Mouse (Mus musculus): ENCODE results near the gene Ccdc60. TPM values are rescaled to one million over a fixed set of nuclear protein-coding genes. Genes with fewer than 3 reads are reported as not detected.

Ccdc60 gene
- total RNA-seq, 2 experiments from 2014 or later: 0.23 to 0.27 TPM

DNA sequence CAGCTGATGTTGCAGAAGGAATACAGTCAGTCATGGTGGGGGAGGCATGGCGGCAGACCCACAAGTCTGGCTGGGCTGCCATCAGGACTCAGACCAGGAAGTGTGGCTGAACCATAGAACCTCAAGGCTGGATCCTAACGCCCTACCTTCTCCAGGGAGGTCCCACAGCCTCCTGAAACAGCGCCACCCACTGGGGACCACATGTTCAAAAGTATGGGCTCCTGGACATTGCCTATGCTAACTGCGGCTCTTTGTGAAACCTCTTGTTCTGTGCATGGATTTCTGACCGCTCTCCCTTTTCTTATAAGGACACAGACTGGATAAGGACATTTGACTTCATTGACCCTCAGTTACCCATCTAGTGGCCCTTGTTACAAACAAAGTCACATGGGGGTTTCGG, 64.8 kb downstream of the Ccdc60 start:
- Histone ChIP-seq H3K27ac (no peak overlapping the region), H3K4me3 (no peak overlapping the region)
- DNase-seq (ENCODE audit: extremely low spot score in 1 of 2, low spot score in 2 of 2): no peak
- TF ChIP-seq CTCF (IDR thresholded peaks at IDR 0.05): no peak
- intact Hi-C loops (cut with DNase I): no loop called here

DNA sequence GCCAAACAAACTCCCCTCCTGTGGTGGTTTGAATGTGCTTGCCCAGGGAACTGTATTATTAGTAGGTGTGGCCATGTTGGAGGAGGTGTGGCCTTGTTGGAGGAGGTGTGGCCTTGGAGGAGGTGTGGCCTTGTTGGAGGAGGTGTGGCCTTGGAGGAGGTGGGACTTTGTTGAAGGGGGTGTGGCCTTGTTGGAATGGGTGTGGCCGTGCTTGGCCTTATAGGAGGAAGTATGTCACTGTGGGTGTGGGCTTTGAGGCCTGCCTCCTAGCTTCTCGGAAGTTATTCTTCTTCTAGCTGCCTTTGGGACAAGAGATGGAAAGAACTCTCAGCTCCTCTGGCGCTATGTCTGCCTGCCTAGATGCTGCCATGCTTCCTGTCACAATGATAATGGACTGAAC, 66.9 kb downstream of the Ccdc60 start:
- Histone ChIP-seq H3K4me3 (no peak overlapping the region), H3K27ac (no peak overlapping the region)
- TF ChIP-seq CTCF (IDR thresholded peaks at IDR 0.05): no peak
- intact Hi-C loops (cut with DNase I): no loop called here
- DNase-seq (ENCODE audit: extremely low spot score in 1 of 2, low spot score in 2 of 2): no peak

DNA sequence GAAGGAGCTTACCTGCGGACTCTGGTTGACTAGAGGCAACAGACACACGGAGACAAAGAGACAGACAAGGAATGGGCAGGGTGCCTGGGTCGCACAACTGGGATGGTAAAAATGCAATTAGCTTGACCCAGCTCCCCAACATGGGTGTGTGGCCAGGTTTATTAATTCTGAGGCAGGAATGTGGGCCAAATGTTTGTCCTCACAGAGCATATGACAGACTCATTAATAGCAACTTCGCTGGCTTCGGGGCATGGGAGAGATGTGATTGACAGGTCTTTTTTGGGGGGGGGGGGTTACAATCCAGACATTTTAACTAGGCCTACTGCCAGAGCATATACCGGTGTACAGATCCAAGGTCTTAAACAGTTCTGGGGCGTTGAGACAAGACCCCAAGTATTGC, 69.5 kb downstream of the Ccdc60 start:
- no peak for DNase-seq (ENCODE audit: extremely low spot score in 1 of 2, low spot score in 2 of 2)
- H3K4me3 ChIP-seq: no peak overlapping the region
- intact Hi-C loops (cut with DNase I): no loop called here
- no peak overlapping the region for H3K27ac ChIP-seq
- TF ChIP-seq CTCF (IDR thresholded peaks at IDR 0.05): no peak

DNA sequence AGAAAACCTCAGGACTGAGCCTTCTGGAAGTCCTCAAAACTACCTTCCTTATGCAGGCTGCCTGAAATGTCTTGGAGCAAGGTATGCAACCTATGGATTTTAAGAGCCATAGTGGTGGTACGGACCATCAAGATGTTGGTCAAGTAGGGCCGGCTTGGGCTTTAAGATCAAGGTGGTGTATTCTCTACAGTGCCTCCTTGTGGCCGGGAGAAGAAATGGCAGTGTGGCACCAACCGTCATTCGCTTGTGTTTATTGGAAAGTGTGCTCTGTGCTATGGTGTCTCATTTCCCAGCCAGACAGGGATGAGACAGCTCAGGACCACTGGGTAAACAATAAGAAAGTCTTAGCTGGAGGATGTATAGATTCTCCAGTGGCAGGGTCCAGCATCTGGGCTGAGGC, 76.1 kb downstream of the Ccdc60 start:
- intact Hi-C loops (cut with DNase I): loop anchor here (2.0 kb wide), 1 partner anchor 90 kb away; no protein-coding TSS in a partner anchor
- Histone ChIP-seq H3K4me3 (no peak overlapping the region), H3K27ac (no peak overlapping the region)
- DNase-seq (ENCODE audit: extremely low spot score in 1 of 2, low spot score in 2 of 2): no peak
- TF ChIP-seq CTCF (IDR thresholded peaks at IDR 0.05): peak; percentile 48

DNA sequence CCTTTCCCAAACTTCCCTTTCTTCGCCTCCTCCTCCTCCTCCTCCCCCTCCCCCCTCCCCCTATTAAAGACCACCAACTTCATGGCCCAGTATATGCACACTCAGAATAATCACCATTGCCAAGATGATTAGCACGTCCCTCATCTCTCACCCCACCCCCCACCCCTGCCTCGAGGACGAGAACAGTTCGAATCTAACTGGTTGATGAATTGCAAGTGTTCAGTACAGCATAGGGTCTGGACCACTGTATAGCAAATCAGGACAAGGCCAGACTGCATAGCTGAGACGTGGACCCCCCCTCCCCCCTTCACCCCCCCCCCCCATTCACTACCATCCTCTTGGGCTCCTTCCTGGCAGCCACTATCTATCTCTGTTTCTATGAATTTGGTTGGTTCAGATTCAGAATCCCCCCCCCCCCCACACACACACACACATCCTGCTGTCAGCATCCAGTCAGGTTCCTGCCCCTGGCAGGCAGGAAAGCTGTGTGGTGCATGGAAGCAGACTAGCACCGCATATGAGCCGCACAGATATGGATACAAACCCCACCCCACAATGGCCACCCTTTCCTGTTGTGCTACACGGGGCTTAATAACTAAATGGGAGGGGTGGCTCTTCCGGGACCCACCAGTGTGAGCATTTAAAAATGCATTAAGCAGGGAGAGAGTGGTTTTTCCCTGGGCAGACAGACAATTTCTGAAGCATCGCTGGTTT, 79.2 kb downstream of the Ccdc60 start:
- TF ChIP-seq CTCF (IDR thresholded peaks at IDR 0.05): no peak
- H3K27ac ChIP-seq: no peak overlapping the region
- intact Hi-C loops (cut with DNase I): no loop called here

DNA sequence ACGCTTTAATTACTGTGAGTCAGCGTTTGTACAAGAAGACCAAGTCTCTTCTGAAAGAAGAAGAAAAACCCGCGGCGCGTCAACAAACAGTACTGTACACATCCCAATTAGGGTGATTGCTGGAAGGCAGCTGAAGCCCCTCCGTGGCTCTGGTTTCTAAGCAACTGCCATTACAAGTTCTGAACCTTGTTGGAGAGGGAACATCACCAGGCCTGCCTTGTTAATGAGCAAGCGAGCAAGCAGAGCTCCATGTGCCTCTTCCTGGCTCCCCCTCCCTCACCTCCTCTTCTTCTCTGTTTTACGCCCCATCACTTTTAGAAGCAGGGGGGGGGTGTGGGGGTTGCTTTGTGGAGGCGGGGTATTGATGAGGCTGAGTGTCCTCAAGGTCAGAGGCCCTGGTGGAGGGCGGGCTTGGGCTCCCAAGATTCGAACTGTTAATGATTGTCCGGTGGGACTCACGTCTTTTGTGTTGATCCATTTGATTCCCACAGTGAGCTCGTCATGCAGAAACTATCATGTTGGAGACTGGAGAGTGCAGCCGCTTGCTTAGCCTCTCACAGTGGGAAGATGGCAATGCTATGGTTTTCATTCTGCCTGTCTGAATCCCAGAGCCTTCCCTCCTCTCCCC, 79.9 kb downstream of the Ccdc60 start:
- no peak for TF ChIP-seq CTCF (IDR thresholded peaks at IDR 0.05)
- peak; percentile 14 to 36 for DNase-seq (ENCODE audit: extremely low spot score in 1 of 2, low spot score in 2 of 2)
- H3K27ac ChIP-seq: no peak overlapping the region

More for the DNA sequence above, 79.2 kb downstream of the Ccdc60 start:
- DNase-seq (ENCODE audit: extremely low spot score in 1 of 2, low spot score in 2 of 2): no peak
- no peak overlapping the region for H3K4me3 ChIP-seq

DNA sequence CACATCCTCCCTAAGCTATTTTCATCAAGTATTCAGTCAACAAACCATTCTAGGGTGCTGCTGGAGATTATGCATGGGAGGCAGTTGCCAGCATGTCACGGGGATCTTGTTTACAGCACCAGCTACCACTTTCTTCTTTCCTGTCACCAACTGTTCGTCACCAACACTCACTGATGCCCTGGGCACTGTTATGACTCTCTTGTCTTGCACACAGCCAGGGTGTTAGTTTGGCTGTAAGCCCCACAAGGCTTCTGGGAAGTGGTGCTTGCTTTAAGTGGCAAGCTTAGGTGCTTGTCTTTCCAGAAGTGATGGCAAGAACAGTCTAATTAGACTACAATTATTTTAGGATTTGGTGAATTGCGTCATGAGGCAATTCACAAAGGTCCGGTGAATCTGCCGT, 86.1 kb downstream of the Ccdc60 start:
- no peak for TF ChIP-seq CTCF (IDR thresholded peaks at IDR 0.05)
- intact Hi-C loops (cut with DNase I): no loop called here
- Histone ChIP-seq H3K27ac (no peak overlapping the region), H3K4me3 (no peak overlapping the region)
- DNase-seq (ENCODE audit: extremely low spot score in 1 of 2, low spot score in 2 of 2): no peak

More for the DNA sequence above, 79.9 kb downstream of the Ccdc60 start:
- intact Hi-C loops (cut with DNase I): no loop called here
- no peak overlapping the region for H3K4me3 ChIP-seq

DNA sequence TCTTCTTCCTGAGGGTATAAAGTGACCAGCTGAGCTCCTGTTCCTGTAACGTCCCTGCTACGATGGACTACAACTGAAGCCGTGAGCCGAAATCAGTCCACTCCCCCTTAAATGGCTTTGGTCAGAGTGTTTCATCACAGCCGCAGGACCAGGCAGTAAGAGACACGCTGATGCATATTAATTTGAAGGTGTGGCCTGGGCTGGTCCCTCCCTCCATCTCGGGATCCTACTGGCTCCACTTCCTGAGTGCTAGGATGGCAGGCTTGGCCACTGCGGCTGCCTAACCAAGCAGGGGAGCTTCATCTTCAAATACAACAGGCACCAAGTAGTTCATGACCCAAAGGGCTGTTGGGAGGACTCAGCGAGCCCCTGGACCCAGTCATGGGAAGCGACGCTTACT, 94.3 kb downstream of the Ccdc60 start:
- TF ChIP-seq CTCF (IDR thresholded peaks at IDR 0.05): no peak
- no peak overlapping the region for H3K4me3 ChIP-seq
- intact Hi-C loops (cut with DNase I): no loop called here
- DNase-seq (ENCODE audit: extremely low spot score in 1 of 2, low spot score in 2 of 2): no peak
- no peak overlapping the region for H3K27ac ChIP-seq

DNA sequence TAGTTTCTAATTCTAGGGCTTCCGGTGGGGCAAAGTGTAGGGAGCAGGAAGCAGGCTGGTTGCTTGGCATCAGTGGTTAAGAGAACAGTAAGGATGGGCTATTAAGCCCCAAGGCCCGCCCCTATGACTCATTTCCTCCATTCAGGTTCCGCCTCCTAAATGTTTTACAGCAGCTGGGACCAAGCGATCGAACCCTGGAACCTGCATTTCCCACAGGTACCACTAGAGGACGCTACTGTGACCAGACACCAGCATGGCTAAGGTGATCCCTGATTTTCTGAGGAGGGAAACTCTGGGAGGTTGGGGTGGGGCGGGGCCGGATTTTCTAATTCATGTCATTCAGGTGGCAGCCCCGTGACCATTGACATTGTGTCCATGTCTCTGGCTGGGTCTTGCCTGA, 96.1 kb downstream of the Ccdc60 start:
- DNase-seq (ENCODE audit: extremely low spot score in 1 of 2, low spot score in 2 of 2): no peak
- peak; percentile 2; the same call in 1 of the 2 replicates for TF ChIP-seq CTCF (IDR thresholded peaks at IDR 0.05)
- H3K4me3 ChIP-seq: no peak overlapping the region
- no peak overlapping the region for H3K27ac ChIP-seq
- intact Hi-C loops (cut with DNase I): no loop called here

DNA sequence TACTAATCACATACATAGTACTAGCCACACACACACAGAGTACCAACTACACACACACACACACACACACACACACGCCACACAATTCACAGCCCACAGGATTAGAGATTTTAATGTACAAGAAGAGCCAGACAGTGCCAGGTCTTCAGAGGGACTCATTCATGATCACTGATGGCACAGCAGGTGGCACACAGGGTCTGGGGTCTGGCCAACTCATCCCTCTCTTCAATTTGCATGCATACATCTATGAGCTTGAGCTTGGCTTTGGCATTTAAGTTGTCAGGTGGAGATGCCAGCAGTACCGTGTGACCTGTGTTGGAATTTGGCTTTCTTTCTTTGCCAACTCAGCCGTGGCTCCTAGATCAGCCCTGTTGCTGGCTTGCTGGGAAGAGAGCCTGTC, 97.2 kb downstream of the Ccdc60 start:
- TF ChIP-seq CTCF (IDR thresholded peaks at IDR 0.05): no peak
- no peak overlapping the region for H3K27ac ChIP-seq

DNA sequence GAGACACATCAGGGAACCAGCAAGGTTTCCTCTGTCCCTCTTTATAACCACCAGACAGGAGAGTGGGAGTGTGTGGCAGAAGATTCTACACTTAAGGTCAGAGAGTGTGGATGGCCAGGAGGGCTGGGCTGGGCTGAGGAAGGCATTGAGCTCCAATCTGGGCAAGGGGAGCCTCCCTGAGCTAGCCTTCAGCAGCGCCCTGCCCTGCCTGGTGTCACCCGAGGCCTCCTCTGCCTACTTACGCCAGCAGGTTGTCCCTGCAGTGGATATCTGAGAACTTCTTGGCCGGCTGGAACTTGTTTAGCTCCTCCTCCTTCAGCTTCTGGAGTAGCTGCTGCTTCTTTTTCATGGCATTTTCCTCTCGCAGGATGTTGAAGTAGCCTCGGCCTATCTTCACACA, 99.0 kb downstream of the Ccdc60 start:
- H3K4me3 ChIP-seq: no peak overlapping the region
- intact Hi-C loops (cut with DNase I): no loop called here

More for the DNA sequence above, 97.2 kb downstream of the Ccdc60 start:
- intact Hi-C loops (cut with DNase I): no loop called here
- H3K4me3 ChIP-seq: no peak overlapping the region
- no peak for DNase-seq (ENCODE audit: extremely low spot score in 1 of 2, low spot score in 2 of 2)

DNA sequence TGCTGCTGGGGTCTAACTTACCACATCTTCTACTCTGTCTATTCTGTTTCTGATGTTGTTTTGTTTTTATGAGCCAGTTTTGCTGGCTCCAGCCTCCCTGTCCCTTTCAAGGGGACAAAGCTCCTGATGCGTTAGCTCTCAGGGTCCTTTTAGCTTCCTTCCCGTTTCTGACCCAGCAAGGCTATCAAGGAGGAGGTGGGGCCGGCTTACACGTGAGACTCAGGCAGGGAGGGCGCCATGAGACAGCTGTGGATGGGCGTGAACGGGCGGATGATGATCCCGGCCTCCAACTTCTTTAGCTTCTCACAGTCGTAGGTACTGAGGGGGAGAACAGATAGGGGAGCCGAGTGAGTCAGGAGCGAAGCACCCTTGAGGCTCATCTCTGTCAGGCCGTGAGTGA, 108.2 kb downstream of the Ccdc60 start:
- H3K27ac ChIP-seq: no peak overlapping the region
- no peak for DNase-seq (ENCODE audit: extremely low spot score in 1 of 2, low spot score in 2 of 2)
- no peak for TF ChIP-seq CTCF (IDR thresholded peaks at IDR 0.05)
- H3K4me3 ChIP-seq: no peak overlapping the region
- intact Hi-C loops (cut with DNase I): no loop called here

More for the DNA sequence above, 99.0 kb downstream of the Ccdc60 start:
- no peak overlapping the region for H3K27ac ChIP-seq
- no peak for TF ChIP-seq CTCF (IDR thresholded peaks at IDR 0.05)
- DNase-seq (ENCODE audit: extremely low spot score in 1 of 2, low spot score in 2 of 2): no peak

DNA sequence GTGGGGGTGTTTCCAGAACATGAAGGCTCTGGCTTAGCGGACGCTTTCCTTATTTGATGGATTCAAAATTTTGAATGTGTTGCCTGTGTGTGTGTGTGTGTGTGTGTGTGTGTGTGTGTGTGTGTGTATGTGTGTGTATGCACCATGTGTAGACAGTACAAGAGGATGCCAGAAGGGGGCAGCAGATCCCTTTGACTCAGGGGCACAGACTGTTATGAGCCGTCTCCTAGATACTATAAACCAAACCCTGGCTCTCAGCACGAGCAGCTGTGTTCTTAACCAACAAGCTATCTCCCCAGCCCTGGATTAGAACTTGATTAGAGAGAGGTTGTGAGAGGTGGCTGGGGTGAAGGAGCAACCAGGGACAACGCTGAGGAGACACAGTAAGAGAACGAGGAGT, 117.1 kb downstream of the Ccdc60 start:
- Histone ChIP-seq H3K4me3 (no peak overlapping the region), H3K27ac (no peak overlapping the region)
- no peak for TF ChIP-seq CTCF (IDR thresholded peaks at IDR 0.05)
- no peak for DNase-seq (ENCODE audit: extremely low spot score in 1 of 2, low spot score in 2 of 2)
- intact Hi-C loops (cut with DNase I): no loop called here
